Mouse (Mus musculus) midbrain, postnatal 0 days (tissue): ENCODE measurements at regions not wholly inside any gene's neighbourhood (a gene's known extent, or its start where the extent isn't known, plus 50 kb on each side); places are given as distances from the start of the nearest gene placed in this dataset.
A peak's percentile ranks its signal among the peaks of the same experiment; 100 is the strongest.

Experiments used
- ATAC-seq: fragments of 200-750 bp; cut with Nextera tagmentation; 2 replicates; pipeline ENCODE4 v1.8.0; 2017; ENCODE audit warnings: moderate number of reproducible peaks, mild to moderate bottlenecking, moderate TSS enrichment, moderate library complexity; ENCODE audit not compliant: low FRiP score
- DNase-seq: peaks from one replicate; pipeline ENCODE4 v3.0.0-alpha.2; 2015; ENCODE audit warnings: low spot score
- H3K27ac ChIP-seq: fragments of 300-500 bp; sonication (generic); 2 replicates; pipeline ENCODE4 v1.5.1; 2014; ENCODE audit warnings: low read depth, mild to moderate bottlenecking, low read length, mixed read lengths
- H3K27me3 ChIP-seq: fragments of 300-500 bp; sonication (generic); 2 replicates; pipeline ENCODE4 v1.6.1; 2014; ENCODE audit warnings: low read length, control low read depth, mixed read lengths; ENCODE audit not compliant: insufficient read depth
- H3K36me3 ChIP-seq: fragments of 300-500 bp; sonication (generic); 2 replicates; pipeline ENCODE4 v1.6.1; 2014; ENCODE audit warnings: low read length, control low read depth, mixed read lengths; ENCODE audit not compliant: insufficient read depth
- H3K4me1 ChIP-seq: fragments of 300-500 bp; sonication (generic); 2 replicates; pipeline ENCODE4 v1.6.1; 2014; ENCODE audit warnings: mild to moderate bottlenecking, control low read depth, antibody characterized with exemption, low read length, mixed read lengths; ENCODE audit not compliant: insufficient read depth
- H3K4me2 ChIP-seq: fragments of 300-500 bp; sonication (generic); 2 replicates; pipeline ENCODE4 v1.6.1; 2014; ENCODE audit warnings: low read depth, mild to moderate bottlenecking, low read length, mixed read lengths; ENCODE audit not compliant: poor library complexity, severe bottlenecking
- H3K4me3 ChIP-seq: fragments of 300-500 bp; sonication (generic); 2 replicates; pipeline ENCODE4 v1.5.1; 2014; ENCODE audit warnings: low read depth, mild to moderate bottlenecking, low read length, moderate library complexity
- H3K9ac ChIP-seq: fragments of 300-500 bp; sonication (generic); replicated peaks from 2 replicates; pipeline ENCODE4 v1.6.1; 2014; ENCODE audit warnings: mild to moderate bottlenecking, low read length, moderate library complexity, mixed read lengths; ENCODE audit not compliant: poor library complexity, severe bottlenecking
- H3K9me3 ChIP-seq: fragments of 300-500 bp; sonication (generic); 2 replicates; pipeline ENCODE4 v1.6.1; 2016; ENCODE audit warnings: low read length, control low read depth
- CTCF ChIP-seq: IDR thresholded peaks from 2 replicates; pipeline ENCODE4 v1.5.1; 2016; ENCODE audit warnings: antibody characterized with exemption, mild to moderate bottlenecking
- WGBS: fragments of 180-500 bp; shearing (Covaris S2); extraction: QIAGEN DNeasy Blood & Tissue Kit; methylation state at CpG from one replicate; pipeline ENCODE4 v1.1.7; 2014; 5-methylcytosine and 5-hydroxymethylcytosine counted together

DNA sequence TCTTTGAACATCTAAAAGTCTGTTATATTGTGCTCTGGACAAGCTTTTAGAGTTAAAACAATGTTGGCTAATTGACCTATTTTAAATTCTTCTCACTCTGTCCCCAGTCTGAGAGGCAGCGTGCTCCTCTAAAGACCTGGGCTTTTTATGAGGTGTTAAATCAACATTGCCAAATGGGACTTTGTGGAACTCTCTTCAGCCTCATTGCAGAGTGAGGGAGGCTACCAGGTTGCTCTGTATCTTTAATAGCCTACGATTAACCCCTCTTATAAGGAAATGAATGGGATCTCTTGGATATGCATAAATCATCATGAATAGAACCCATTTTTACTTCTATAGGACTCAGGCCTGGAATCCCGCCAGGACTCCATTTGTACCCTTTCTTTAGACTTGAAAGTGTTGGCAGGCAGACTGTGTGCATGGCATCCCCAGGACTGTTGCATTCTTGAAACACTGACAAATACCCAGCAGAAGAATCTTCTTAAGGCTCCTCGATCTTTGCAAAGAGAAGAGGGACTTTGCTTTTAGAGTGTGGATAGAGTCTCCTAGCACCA lies 2157.1 kb downstream of the 4930444P10Rik start:
- Histone ChIP-seq H3K4me2 (no peak overlapping the region), H3K36me3 (no peaks in the 10 kb centered on the region), H3K27ac (no peak overlapping the region), H3K4me1 (no peaks in the 10 kb centered on the region), H3K9me3 (0 out of 2 replicates have a peak, but pooled peaks cover 5% of the 10 kb centered on the region), H3K9ac (no peak overlapping the region), H3K4me3 (no peak overlapping the region), H3K27me3 (no peaks in the 10 kb centered on the region)
- ATAC-seq (no peak), DNase-seq (peak; percentile 78)
- WGBS: 36% methylated on average over 4 of the region's 4 CpGs
- no peak for TF ChIP-seq CTCF

DNA sequence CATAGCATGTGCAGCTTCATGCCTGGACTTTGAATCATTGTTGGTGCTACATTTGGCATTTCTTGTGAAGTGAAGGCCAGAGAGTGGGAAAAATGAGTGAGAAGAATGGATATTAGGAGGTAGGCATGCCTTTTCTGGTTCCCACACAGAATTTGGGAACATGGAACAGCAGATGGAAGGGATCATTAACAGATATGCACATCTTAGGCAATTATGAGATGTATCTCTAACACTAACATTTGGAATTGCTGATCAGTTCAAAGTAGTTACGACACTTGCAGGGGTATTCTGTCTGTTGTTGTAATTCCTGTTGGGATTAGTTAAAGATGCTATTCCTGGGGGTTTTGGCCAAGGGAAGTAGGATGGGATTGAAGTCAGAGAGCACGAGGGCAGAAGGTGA lies 2164.4 kb downstream of the 4930444P10Rik start:
- Histone ChIP-seq H3K36me3 (no peaks in the 10 kb centered on the region), H3K4me2 (no peak overlapping the region), H3K4me3 (no peak overlapping the region), H3K9ac (no peak overlapping the region), H3K9me3 (no peaks in the 10 kb centered on the region), H3K4me1 (no peaks in the 10 kb centered on the region), H3K27me3 (no peaks in the 10 kb centered on the region), H3K27ac (no peak overlapping the region)
- no peak for DNase-seq
- 87% methylated on average over 2 of the region's 2 CpGs for WGBS
- no peak for ATAC-seq
- TF ChIP-seq CTCF: no peak

- Histone ChIP-seq H3K27me3 (no peaks in the 10 kb centered on the region), H3K4me2 (no peak overlapping the region), H3K27ac (no peak overlapping the region), H3K9ac (no peak overlapping the region), H3K9me3 (no peaks in the 10 kb centered on the region), H3K36me3 (no peaks in the 10 kb centered on the region), H3K4me3 (no peak overlapping the region), H3K4me1 (no peaks in the 10 kb centered on the region)
- no peak for TF ChIP-seq CTCF
- WGBS: 72% methylated on average over 2 of the region's 2 CpGs
- ATAC-seq (no peak), DNase-seq (no peak)
Observed at GRCm38 (mm10) chr1:13927964-13928363, 2165.2 kb downstream of the 4930444P10Rik start.

GRCm38 (mm10) chr1:13925994-13926393 lies 2167.1 kb downstream of the 4930444P10Rik start:
- H3K4me2 ChIP-seq: no peak overlapping the region
- no peak overlapping the region for H3K4me3 ChIP-seq
- no peaks in the 10 kb centered on the region for H3K27me3 ChIP-seq
- 87% methylated on average over 2 of the region's 2 CpGs for WGBS
- H3K27ac ChIP-seq: no peak overlapping the region
- ATAC-seq: no peak
- H3K9ac ChIP-seq: no peak overlapping the region
- H3K9me3 ChIP-seq: no peaks in the 10 kb centered on the region
- TF ChIP-seq CTCF: no peak
- no peak for DNase-seq
- no peaks in the 10 kb centered on the region for H3K4me1 ChIP-seq
- no peaks in the 10 kb centered on the region for H3K36me3 ChIP-seq

DNA sequence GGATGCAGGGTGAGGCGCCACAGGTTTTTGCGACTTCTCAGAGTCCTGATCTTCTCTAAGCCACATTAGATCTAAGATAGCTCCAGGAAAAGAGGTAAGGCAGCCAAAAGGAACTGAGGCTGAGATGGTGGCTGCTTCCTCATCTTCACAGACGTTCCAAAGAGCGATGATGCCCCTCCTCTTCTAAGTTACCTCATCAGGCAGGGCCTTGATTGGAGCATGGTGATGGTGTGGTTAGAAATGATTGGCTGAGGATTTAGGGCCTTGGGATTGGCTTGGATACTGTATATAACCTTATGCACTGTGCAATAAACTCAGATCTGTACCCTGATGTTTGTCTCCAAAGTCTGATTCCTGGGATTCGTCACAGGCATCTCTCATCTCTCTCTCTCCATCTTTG lies 2177.9 kb downstream of the 4930444P10Rik start:
- DNase-seq (no peak), ATAC-seq (no peak)
- WGBS: 91% methylated on average over 5 of the region's 5 CpGs
- H3K9ac ChIP-seq: no peak overlapping the region
- H3K9me3 ChIP-seq: no peaks in the 10 kb centered on the region
- H3K4me2 ChIP-seq: no peak overlapping the region
- no peak overlapping the region for H3K4me3 ChIP-seq
- H3K27me3 ChIP-seq: no peaks in the 10 kb centered on the region
- no peaks in the 10 kb centered on the region for H3K4me1 ChIP-seq
- no peak for TF ChIP-seq CTCF
- H3K27ac ChIP-seq: no peak overlapping the region
- H3K36me3 ChIP-seq: no peaks in the 10 kb centered on the region

DNA sequence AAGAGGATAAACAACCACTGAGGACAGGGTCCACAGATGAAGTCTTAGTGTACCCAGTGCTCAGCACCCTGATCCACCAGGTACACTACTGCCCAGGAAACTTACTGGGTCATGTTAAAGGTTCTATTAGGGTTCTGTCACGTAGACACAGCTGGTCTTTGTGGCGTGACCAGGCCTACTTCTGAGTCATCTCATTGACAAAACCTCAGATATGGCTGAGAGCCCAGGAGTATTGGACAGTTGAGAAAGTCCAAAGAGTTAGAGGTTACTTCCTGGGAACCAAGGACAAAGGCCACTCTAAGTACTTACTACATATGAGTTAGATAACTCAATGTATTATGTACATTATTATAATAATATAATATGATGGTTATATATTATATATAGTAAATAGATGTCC lies 2214.0 kb downstream of the 4930444P10Rik start:
- 93% methylated on average over 2 of the region's 2 CpGs for WGBS
- Histone ChIP-seq H3K9ac (no peak overlapping the region), H3K27me3 (no peaks in the 10 kb centered on the region), H3K27ac (no peak overlapping the region), H3K9me3 (no peaks in the 10 kb centered on the region), H3K4me3 (no peak overlapping the region), H3K4me2 (no peak overlapping the region), H3K4me1 (no peaks in the 10 kb centered on the region), H3K36me3 (no peaks in the 10 kb centered on the region)
- DNase-seq (no peak), ATAC-seq (no peak)
- TF ChIP-seq CTCF: no peak
